Mouse (Mus musculus) CD4-positive helper T cell, adult 2 months (primary cell): ENCODE measurements around the gene Add3.

ENCODE experiments used
- DNase-seq: peaks from one replicate; pipeline ENCODE4 v3.0.0-alpha.2; 2012; ENCODE audit warnings: low read depth, missing footprints, low spot score

The Add3 gene

DNA sequence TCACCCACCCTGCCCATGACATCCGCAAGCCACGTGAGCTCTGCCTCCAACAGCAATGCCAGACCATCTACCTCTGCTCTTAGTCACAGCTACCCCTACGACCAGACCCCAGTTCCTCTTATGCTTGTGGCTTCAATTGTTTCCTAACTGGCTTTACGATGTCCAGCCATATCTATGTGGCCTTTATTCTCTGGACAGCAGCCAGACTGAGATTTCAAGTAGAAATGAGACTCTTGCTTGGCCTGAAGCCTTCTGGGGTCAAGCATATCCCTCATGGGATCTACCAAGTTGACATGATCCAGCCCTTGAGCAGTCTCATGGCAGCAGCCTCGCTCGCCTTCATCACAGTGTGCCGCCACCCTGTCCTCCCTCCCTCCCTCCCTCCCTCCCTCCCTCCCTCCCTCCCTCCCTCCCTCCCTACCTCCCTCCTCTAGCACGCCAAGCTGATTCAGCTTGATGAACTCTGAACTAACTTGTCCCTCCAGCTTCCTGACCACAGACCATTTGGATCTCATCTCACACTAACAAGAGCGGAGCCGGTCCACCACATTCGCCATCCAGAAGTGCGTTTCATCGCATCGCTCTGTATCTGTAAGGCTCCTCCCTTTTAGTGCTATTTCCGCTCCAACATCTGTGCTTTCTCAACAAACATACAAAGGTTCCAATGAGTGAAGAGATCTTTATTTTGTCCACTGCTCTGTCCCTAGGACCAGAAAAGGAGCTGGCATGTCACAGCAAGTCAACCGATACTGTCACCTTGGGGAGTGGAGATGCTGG is 9.7 kb upstream of the Add3 start:
- DNase-seq = no peak

DNA sequence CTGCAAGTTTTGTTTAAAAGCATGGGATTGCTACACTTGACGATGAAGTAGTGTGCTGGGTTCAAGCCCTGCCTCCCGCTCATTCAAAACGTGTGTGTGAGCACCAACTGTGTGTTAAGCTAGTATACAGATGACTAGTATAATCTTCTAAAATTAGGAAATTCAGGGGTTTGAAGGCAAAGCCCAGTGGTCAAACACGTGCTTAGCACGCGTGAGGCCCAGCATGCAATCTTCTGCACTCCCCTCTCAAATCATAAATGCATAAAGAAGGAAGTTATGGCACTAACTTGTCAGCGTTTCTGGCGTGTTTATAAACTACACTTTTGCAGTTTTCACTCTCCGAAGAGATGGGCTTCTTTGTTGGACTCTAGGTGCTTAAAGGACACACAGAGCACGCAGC is 7.8 kb upstream of the Add3 start:
- DNase-seq = no peak

DNA sequence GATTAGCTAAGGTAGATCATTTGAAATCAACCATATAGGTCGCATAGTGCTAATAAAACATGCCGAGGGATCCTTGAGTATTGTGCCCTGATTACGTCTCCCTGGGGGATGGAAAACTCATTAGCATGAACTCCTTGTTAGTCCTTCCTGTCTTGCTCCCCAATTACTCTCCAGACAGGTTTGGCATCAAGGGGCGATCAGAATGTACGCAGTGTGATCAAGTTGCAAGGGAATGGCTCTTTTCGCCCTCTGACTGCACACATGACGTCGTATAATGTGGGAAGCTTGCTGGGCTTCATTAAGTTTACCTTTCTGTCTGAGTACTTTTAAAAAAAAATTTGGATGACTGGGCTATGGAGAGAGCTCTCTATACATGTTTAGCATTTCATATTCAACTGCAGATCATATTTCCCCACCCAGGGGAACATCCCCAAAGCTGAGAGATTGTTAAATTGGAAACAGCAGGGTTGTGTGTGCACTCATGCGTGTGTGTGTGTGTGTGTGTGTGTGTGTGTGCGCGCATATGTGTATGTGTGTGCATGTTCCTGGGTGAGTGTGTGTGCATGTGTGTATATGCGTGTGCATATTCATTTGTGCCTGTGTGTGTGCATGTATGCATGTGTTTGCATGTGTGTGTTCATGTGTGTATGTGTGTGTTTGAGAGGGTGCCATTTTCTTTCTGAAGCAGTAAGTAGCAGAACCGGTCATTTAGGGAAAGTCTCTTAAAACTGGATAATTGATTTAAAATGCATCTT is 3.7 kb upstream of the Add3 start:
- no peak for DNase-seq

DNA sequence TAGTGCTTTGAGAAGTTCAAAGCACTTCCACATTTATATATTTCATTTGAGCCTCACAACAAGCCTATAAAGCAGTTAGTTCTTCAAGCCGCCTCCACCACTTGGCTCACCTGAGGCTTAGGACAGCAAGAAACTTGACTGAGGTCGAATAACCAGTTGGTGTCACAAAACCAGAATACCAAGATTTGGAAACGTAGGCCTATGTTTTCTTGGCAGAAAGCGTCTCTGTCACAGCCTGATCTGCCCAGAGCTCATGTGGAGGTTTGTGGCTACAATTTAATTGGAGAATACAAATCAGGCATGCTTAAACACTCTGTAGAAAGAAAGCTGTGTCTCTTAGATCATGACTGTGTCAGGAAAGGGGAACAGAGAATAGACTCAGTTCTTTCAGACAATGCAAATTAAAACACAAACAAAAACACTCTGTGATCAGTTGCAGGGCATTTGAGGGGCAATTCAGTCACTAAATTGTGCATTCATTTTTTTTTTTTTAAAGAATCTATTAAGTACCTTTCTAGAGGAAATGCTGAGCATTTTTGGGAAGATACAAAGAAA is 3.0 kb upstream of the Add3 start:
- no peak for DNase-seq

DNA sequence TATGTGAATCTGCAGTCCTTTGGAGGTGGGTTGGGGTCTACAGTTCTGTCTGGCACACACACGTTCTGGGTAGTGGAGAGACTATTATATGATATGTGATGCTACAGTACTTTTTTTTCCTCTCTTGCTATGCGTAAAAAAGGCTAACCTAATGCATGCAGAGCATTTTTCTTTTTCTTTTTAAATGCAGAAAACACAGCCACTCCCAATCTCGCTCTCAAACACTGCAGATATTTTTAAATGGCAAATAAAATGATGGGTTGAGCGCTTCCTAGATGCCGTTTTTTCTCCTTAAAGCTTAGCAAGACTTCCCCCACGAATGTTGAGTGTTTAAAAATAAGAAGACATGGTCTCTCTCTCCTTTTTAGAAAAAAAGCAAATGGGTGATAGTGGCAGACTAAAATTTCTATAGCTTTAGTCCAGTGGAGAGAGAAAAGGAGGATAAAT is 584 bp downstream of the Add3 start:
- DNase-seq = no peak

DNA sequence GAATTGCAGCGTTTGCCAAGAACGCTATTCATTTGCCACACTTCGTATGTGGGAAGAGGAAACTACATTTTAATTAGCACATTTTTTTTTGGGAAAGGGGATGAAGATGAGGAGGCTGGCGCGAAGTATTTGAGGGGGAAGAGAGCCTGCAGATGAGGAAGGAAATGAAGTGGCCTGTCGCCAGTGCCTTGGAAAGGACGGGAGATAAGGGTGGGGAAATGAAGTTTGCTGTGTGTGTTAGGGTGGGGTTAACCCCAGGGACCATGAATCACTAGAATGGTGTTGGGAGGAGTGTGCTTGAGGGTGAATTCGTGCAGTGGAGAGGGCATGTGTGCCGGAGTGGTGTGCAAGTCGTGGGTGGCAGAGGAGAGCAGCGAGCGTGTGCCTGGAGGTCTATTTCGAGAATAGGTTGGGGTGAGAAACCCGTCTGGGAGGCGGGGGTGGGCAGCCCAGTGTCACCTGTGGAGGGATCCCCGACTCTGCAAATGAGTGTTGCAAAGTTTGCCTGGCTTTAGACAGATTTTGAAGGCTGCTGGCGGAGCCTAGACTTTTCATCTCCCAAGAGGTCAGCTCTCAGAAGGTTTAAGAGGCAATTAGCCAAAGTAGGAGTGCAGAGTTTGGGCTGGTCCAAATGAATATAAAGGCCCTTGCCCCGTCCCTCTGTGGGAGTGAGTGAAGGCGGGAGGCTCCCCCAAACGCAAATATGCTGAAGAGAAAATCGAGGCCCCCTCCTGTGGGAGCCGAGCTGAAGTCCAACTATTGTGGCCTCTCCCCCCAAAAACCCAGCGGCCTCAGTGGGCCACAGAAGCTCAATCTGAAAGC is 1.2 kb downstream of the Add3 start:
- DNase-seq = peak; percentile 55

DNA sequence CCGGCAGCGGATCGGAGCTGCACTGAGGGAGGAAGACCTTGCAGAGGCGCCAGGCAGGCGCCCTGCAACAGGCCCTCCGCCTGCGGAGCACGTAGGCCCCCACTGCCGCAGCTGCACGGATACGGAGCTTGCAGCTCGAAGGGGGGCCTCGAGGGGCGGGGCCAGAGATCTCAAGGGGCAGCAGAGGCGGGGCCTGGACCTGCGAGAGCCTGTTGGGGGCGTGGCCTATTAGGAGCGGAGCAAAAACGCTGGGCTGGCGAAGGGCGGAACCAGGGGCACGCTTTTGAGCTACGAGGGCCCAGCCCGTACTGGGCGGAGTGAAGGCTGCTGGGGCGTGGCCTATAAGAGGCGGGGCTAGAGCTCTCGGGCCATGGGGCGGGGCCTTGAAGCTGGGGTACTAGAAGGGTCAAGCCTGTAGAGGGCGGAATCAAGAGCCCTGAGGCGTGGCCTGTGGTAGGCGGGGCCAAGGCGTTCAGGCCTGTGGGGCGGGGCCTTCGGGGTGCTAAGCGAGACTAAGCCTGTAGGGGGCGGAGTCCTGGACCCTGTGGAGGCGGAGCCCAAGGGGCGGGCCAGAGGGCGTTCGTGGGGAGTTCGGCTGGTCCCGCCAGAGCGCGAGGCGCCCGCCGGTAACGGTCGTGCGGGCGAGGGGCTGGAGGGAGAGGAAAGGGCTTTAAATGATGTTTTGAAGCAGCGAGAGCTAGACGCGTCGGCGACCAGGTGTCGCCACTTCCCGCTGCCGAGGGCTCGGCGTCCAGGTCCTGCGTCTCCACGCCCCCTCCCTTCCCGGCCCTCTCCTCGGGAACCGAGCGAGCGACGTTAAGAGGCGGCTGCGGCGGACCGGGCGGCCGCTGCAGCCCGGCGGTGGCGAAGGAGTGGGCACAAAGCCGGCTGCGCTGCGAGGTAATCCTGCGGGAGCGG is 2.2 kb downstream of the Add3 start:
- DNase-seq = peak; percentile 99

DNA sequence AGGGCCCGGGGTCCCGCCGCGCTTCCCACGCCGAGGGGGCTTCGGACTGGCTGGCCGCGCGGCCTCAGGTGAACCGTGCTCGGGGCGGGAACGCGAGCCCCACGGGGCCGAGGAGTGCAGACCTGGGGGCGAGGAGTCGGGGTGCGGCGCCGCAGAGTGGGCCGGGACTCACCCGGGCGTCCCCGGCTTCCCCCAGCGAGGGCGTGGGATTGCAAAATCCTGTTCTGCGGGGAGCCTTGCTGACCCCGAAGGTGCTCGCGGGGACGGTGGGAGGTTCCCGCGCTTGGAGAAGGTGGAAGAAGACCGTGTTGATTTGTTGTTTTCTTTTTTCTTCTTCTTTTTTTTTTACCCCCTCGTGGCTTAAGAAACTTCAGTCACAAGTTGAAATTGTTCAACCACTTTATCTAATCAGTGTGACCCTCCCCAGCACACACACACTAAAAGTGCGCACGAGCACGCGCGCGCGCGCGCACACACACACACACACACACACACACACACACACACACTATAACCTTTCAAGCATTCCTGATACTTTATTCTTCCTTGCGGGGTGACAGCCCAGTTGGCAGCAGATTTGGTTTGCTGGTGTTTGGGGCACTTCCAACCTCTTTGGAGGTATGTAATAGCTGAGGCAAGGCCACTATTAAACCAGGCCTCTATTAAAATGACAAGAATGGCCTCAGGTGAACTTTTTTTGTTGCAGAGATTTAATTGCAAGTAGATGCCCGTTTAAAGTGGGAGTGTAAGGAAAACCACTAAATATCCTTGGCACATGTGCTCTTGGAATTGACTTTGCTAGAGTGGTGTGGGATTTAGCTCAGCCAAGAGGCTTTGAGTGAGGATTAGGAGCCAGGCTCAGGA is 3.1 kb downstream of the Add3 start:
- no peak for DNase-seq

DNA sequence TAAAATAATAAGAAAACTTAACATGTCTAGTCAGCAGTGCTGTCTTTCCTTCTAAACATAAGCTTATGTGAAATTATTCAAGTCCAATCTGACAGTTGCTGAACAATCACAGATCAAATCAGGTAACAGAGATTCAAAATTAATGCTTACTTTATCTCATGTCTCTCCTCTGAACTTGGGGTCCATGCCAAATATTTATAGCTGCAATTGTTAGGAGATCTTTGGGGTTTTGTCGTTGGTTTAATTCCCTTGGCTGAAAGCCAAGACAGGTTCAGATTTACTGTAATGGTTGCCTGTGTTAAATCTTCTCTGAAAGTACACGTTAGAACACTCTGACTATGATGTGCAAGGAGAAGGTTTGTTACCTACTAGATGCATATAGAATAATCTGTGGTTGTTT is 4.8 kb downstream of the Add3 start:
- no peak for DNase-seq

DNA sequence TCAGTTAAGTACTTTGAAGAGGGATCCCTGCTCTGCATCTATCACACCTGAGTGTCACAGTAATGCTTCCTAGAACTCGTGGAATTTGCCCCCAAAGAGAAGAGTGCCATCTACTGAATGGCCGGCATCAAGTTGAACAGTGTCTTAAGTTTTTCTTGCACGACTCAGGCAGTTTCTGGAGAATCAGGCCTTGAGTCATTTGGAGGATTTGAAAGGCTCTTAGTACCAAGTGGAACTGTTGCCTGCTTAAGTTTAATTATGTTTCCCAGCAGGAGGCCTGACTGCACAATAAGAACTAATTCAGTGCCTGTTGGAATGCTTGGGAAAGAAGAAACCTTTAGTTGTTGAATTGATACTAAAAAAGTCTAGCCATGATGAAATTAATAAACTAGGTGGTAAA is 9.1 kb downstream of the Add3 start:
- DNase-seq = no peak

DNA sequence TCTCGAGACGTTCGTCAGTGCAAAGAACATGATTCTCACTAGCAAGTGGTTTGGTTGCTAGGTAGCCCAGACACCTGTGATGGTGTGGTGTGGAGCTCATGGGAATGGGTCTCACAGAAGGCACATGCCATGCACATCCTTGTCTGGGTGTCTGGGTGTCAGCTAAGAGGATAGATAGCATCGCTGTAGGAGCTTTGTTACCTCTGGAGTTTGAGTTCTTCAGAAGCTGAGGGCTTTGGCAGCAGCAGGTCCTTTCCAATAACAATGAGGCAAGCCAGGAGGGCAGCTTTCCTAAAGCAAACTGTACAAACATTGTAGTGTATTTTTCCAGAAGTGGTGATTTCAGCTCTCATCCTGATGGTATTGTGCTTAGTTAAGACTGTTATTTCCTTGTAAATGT is 12.2 kb downstream of the Add3 start:
- no peak for DNase-seq

DNA sequence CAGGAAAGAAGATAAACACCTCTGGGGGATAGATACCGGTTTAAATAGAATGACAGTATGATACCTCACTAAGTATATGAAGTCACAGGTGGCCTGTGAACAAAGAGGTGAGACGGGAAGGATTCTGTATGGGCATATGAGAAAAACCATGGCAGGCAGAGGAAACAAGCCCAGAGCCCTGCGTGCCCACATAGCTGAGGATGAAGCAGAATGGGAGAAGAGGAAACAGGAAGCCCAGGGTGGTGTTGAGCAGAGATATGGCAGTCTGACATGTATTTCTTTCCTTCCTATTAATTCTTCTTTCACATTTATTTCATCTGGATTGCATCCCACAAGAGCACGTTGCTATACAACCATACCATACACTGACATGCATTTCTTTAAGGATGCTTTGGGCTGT is 12.9 kb downstream of the Add3 start:
- DNase-seq = no peak

DNA sequence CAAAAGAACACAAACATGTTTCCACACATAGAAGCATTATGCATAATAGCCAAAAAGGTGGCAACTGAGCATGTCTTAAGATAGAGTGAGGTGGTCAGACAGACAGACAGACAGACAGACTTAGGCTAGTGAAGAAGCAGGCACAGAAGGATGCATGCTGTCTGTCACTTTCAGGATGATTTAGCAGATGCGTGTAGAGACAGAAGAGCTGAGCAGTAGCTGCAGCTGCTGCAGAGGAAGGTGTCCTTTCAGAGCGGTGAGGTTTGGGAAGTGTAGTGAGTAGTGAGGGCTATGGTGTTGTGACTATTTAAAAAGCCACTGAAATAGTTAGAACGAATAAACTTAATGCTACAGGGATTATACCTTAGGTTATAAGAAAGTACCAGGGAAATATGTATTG is 13.9 kb downstream of the Add3 start:
- no peak for DNase-seq

DNA sequence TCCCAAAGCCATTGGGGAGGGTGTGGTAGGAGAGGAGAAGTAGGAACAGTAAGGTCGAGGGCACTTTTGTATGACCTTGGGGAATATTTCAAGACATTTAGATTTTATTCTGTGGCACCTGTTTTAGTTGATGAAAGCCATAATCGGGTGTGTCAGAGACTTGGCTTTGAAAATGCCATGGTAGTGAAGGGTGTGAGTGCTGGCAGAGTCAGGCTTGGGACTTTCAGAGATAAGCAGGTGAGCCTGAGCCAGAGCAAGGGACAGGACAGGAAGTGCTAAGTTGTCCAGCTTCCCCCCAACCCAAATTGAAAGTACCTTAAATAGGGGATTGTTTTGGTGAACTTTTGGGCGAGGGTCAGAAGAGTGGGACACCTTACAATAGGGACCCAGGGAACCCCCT is 16.1 kb downstream of the Add3 start:
- DNase-seq = no peak

DNA sequence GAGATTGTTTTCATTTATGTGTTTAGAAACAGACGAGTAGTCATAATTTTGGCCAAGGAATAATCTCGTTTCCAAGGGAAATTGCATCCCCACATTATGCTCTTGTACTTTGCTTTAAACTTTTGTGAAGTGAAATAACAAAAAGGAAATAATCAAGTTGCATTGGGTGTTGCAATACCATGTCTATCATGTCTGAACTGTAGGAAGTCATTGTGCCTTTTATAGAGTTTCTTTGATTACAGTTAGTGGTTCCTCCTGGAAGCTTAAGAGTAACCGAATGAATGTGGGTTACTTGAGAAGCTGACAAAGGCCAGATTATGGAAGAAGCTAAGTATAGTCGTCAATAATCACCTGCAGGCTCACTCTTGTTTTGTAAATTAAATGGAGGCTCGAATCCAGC is 16.9 kb downstream of the Add3 start:
- DNase-seq = no peak

DNA sequence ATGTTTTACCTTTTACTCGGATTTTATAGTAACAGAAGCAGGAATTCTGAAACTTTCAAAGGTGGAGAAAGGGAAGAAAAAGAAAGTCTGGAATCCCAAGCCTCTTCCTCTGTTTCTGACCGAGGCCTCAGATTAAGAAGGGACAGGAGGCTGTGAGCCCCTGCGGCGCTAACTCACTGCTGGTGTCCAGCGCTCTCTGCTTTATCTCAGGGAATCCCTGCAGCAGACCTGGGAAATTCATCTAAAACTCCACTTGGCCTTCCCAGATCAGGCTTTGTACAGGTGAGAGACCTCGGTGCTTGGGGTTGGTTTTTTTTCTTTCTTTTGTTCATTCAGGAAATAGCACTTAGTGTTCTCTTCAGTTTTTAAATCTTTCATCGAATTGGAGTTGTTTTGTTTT is 19.1 kb downstream of the Add3 start:
- no peak for DNase-seq

DNA sequence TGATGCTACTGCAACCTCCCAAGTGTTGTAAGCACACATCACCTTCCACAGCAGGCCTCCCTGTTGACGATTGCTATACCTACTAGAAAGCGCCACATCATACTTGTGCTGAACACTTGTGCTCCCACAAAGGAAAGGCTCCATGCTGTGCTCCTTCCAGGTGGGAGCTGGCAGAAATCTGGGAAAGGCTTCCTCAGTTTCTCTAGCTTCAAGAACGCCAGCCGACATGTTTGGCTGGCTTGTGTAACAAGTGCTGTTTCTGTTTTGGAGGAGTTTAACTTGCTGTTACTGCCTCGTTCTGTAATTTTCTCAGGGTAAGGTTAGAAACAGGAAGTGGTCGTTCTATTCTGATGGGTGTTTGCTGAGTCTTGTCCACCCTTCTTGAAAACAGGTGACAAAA is 22.7 kb downstream of the Add3 start:
- DNase-seq = no peak

DNA sequence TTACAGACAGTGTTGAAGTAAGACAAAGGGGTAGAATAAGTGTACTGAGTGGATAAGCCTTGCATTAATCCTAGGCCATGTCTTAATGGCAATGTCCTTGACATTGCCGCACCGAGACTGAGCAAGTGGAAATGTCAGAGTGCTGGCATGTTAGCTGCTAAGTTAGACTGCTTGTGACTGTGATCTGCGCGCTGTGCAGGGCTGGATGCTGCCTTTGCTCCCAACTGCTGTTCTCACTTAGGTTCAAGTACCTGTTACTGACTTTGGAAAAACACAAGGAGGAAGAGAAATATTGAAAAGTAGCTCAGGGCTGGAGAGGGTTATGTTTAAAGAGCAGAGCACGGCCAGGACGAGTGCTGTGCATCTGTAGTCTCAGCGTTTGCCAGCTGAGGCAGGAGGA is 24.4 kb downstream of the Add3 start:
- no peak for DNase-seq

DNA sequence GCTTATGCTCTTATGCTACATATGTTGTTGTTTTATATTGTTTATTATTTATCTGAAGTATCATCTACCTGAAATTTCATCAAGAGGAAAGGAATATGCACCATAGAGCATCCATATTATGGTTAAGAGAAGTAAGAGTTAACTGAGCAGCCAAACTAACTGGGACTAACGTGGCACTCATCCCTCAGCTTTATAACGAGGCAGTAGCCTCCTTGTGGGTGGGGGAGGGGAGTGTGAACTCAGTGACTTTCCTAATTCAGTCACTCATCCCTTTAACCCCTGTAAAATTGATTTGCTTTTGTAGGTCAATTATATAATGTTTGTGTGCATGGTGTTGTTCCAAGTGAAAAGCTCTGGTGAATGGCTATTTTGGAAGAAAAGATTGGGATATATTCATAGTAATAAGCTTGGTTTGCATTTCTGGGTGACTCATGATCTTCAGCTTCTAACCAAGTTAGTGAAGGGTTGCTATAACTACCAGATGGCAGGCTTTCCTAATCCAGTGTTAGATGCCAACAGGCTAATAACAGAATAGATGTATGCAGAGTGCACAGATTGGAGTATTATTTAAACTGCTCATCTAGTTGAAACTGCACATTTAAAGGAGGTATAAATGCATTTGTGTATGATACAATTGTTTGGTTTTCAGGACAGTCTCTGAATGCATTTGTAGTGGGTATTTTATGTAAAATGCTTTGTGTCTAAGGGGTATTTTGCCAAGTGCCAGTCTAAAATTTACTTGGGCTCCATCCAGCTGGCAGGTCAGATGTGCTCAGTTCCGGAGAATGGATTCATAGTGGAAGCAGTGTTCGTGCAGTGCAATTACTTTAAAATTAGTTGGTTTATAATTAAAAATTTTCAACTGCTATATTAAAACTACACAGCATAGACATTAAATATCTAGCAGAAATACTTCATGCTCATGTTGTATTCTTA is 25.3 kb downstream of the Add3 start:
- no peak for DNase-seq
